Mouse (Mus musculus) bone marrow, adult 2 months (tissue): Measurements from ENCODE around the gene Phlpp2.

Experiments
- CTCF ChIP-seq: fragments of 200-500 bp; IDR thresholded peaks from 2 replicates; pipeline ENCODE4 v1.5.1; 2011; ENCODE audit warnings: low read length, control low read depth; ENCODE audit not compliant: control insufficient read depth, insufficient read depth
- POLR2A ChIP-seq: fragments of 200-500 bp; IDR thresholded peaks from 2 replicates; pipeline ENCODE4 v1.6.1; 2011; ENCODE audit warnings: low read depth, mild to moderate bottlenecking, control low read depth, low read length, borderline replicate concordance; ENCODE audit not compliant: control insufficient read depth

DNA sequence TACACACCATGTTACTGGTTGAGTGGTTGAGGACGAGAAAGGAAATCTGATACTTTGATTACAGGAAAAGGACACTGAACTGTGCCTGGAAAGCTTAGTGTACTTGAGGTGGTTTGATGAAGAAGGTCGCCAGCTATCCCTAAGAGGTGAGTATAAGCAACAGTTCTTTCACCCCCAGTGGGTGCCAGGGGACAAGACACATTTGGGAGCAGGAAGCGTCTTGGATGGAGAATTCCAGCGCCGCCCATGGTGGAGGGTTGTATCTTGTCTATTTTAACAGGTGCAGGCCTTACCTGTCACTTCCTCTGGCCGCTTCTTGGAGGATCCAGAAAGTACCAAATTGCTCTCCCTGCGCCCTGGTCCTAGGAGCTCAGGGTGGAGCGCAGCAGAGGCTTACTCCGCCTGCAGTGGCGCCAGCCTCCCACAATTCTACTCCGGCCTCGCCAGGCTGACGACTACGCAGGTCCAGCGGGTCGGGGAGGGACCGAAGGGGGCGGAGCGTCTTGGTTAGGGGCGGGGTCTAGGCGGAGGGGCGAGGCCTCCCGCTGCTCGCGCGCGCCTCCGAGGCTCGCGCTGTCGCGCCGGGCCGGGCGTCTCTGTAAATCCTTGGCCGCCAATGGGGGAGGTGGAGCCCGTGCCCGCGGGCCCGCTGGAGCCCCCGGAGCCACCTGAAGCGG is at the start of gene Phlpp2:
- peak; percentile 98 for TF ChIP-seq POLR2A
- no peak for TF ChIP-seq CTCF
